Mouse (Mus musculus): ENCODE results near the gene Slc16a4. TPM values are rescaled to one million over a fixed set of nuclear protein-coding genes. Genes with fewer than 3 reads are reported as not detected.
"Not testable (repeated sequence)": the region's sequence is repeated elsewhere in the genome, so short reads cannot be mapped to it uniquely, and the experiment has no call there.

The Slc16a4 gene
- total RNA-seq, 4 experiments from 2014 or later: 0.62 to 1.6 (median 1.1) TPM

GRCm38 (mm10) chr3:107295672-107296360, 4.8 kb downstream of the Slc16a4 start:
- no peak for DNase-seq (ENCODE audit: low spot score in 2 of 2)

- DNase-seq (ENCODE audit: low spot score in 2 of 2): not testable (repeated sequence)
Measured at GRCm38 (mm10) chr3:107296917-107297316, 5.9 kb downstream of the Slc16a4 start.

GRCm38 (mm10) chr3:107317338-107317737, 26.3 kb downstream of the Slc16a4 start:
- DNase-seq (ENCODE audit: low spot score in 2 of 2): no peak

GRCm38 (mm10) chr3:107321141-107321540, 30.1 kb downstream of the Slc16a4 start:
- no peak for DNase-seq (ENCODE audit: low spot score in 2 of 2)

- no peak for DNase-seq (ENCODE audit: low spot score in 2 of 2)
Measured at GRCm38 (mm10) chr3:107321776-107322175, 30.7 kb downstream of the Slc16a4 start.

- no peak for DNase-seq (ENCODE audit: low spot score in 2 of 2)
Measured at GRCm38 (mm10) chr3:107326442-107326841, 35.4 kb downstream of the Slc16a4 start.

GRCm38 (mm10) chr3:107330503-107331424, 39.7 kb downstream of the Slc16a4 start:
- peak; percentile 9 for DNase-seq (ENCODE audit: low spot score in 2 of 2)

- DNase-seq (ENCODE audit: low spot score in 2 of 2): no peak
Measured at GRCm38 (mm10) chr3:107331746-107332126, 40.7 kb downstream of the Slc16a4 start.

GRCm38 (mm10) chr3:107332127-107332959, 41.3 kb downstream of the Slc16a4 start:
- peak in 1 of 2 experiments; percentile 30 for DNase-seq (ENCODE audit: low spot score in 2 of 2)

- DNase-seq (ENCODE audit: low spot score in 2 of 2): peak; percentile 97 to 99
Measured at GRCm38 (mm10) chr3:107332960-107333380, 41.9 kb downstream of the Slc16a4 start.

GRCm38 (mm10) chr3:107333381-107334201, 42.6 kb downstream of the Slc16a4 start, which contains the start of gene Rbm15:
TSS of gene Rbm15 (minus strand) at chr3:107333673.
- peak; percentile 98 to 99 for DNase-seq (ENCODE audit: low spot score in 2 of 2)

- no peak for DNase-seq (ENCODE audit: low spot score in 2 of 2)
Measured at GRCm38 (mm10) chr3:107334202-107334934, 43.3 kb downstream of the Slc16a4 start.

GRCm38 (mm10) chr3:107343971-107344370, 52.9 kb downstream of the Slc16a4 start:
- no peak for DNase-seq (ENCODE audit: low spot score in 2 of 2)

- DNase-seq (ENCODE audit: low spot score in 2 of 2): no peak
Measured at GRCm38 (mm10) chr3:107345033-107345725, 54.1 kb downstream of the Slc16a4 start.

- DNase-seq (ENCODE audit: low spot score in 2 of 2): no peak
Measured at GRCm38 (mm10) chr3:107349006-107349405, 58.0 kb downstream of the Slc16a4 start.

- DNase-seq (ENCODE audit: low spot score in 2 of 2): no peak
Measured at GRCm38 (mm10) chr3:107351706-107352105, 60.7 kb downstream of the Slc16a4 start.

- DNase-seq (ENCODE audit: low spot score in 2 of 2): no peak
Measured at GRCm38 (mm10) chr3:107355618-107356260, 64.7 kb downstream of the Slc16a4 start.

GRCm38 (mm10) chr3:107356964-107357441, 66.0 kb downstream of the Slc16a4 start:
- DNase-seq (ENCODE audit: low spot score in 2 of 2): peak; percentile 78 to 84
